Mouse (Mus musculus) Muller cell, postnatal 12 days (primary cell): ENCODE measurements around the gene Ctnna3.

Experiments used
- DNase-seq: peaks from one replicate; pipeline ENCODE4 v3.0.0-alpha.2; 2015; ENCODE audit errors: inconsistent ontology term

Ctnna3 gene

GRCm38 (mm10) chr10:63488346-63488745, 58.4 kb downstream of the Ctnna3 start:
- DNase-seq = no peak

GRCm38 (mm10) chr10:63523956-63524355, 94.1 kb downstream of the Ctnna3 start:
- DNase-seq = no peak

DNA sequence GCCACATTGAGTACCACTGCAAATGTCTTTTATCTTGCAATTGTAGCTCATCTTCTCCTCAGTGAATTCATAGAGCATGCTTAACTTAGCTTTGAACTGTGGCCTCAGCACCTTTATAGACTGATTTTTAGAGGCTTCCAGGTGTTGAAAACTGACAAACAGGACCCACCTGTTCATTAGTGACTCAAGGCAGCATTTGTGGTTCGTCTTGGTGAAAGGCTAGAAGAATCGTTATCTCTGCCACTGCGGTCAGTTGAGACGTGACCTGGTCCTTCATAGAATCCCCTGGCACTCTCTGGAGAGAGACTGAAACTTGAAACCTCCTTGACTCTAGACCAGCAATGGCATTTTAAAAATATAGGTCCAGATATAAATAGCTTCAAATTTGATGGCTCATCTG, 96.1 kb downstream of the Ctnna3 start:
- DNase-seq = no peak

DNA sequence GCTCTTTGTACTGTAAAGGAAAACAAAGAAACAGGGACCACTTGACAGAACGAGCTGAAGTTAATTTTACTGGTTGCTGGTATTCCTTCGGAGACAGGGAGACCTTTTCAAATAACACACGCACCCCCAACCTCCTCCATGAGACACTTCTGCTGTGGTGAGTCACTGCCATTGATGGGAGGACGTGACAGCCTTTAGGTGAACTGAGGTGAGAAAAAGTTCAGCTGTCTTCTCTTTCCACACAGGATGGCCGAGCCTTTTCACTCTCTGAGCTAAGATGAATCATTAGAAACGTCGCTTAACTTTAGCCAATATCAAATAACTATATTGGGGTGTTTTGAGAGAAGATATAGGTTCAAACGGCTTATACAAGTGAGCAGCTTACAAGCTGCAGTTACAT, 102.5 kb downstream of the Ctnna3 start:
- DNase-seq = no peak

- peak; percentile 96 for DNase-seq
Observed at GRCm38 (mm10) chr10:63541754-63542153, 111.9 kb downstream of the Ctnna3 start.

DNA sequence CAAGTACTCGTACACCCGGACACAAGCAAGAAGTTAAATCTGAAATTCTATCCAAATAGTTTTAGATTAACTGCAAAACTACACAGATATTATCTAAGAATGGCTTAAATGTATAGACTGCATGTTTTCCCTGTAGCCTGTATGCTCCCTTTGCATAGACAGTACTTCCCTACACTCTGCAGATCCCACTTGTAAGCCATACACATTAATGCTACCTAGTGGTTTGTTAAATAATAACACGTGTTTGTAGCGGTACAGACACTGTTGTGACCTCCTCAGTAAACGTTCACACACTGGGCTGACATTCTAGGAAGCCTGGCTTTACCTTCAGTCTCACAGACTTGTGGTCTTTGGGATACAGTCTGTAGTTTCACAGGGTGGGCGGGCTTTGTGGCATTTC, 112.6 kb downstream of the Ctnna3 start:
- no peak for DNase-seq

- no peak for DNase-seq
Observed at GRCm38 (mm10) chr10:63566691-63567090, 136.8 kb downstream of the Ctnna3 start.

DNA sequence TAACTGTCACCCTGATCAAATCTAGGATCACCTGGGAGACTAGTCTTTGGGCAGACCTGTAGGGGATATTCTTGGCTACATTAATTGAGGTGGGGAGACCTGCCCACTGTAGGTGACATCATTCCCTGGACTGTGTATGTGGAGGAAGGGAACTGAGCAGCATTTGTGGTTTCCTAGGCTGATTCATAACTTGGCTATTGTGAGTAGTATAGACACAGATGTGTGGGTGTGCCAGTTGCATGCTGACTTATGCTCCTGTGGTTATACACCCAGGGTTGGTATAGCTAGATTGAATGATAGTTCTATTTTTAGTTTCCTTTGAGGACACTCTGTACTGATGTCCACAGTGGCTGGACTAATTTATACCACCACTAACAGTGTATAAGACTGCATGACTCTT, 141.7 kb downstream of the Ctnna3 start:
- peak; percentile 2 for DNase-seq

GRCm38 (mm10) chr10:63572866-63573265, 143.0 kb downstream of the Ctnna3 start:
- no peak for DNase-seq

DNA sequence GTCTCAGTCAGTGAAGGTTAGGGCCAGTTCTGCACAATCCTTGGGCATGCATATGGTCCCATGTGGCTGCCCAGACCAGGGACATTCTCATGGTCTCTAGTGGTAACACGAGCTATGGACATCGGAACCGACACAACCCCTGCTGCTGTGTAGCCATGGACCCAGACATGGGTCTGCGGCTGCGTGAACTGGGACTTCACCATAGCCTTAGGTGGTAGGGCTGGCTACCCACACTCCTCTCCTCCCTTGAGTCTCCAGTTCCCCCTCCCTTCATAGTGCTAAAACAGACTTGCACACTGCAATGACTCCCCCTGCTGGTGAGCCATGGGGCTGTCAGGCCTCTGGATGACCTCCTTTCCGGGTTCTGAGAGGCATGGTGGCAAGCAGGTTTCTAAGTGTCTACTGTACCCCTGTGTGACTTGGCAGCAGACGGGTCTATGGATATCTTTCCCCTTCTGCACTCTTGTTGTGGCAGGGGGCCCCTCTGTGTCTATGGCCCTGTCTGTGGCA, 144.3 kb downstream of the Ctnna3 start:
- DNase-seq = peak; percentile 6

GRCm38 (mm10) chr10:63582608-63583007, 152.7 kb downstream of the Ctnna3 start:
- peak; percentile 52 for DNase-seq

GRCm38 (mm10) chr10:63583798-63584374, 154.0 kb downstream of the Ctnna3 start:
- no peak for DNase-seq

DNA sequence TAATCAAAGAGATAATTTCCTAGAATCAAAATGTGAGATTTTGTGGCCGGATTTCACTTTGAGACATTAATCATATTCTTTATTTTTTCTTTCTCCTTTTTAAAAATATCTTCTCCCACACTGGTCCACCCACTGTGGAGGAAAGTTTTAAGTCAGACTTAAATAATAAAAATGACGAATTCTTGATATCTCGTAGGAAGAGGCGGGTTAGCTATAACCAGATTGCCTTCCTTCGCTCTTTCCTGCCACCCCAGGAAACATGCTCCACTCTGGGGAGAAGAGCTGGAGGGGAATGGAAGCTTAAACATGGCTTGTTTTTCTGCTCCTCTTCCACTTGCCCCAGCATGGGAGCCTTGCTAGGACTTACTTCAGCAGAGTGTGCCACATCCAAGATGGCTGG, 169.5 kb downstream of the Ctnna3 start:
- DNase-seq = no peak

GRCm38 (mm10) chr10:63601206-63601605, 171.3 kb downstream of the Ctnna3 start:
- DNase-seq = no peak

DNA sequence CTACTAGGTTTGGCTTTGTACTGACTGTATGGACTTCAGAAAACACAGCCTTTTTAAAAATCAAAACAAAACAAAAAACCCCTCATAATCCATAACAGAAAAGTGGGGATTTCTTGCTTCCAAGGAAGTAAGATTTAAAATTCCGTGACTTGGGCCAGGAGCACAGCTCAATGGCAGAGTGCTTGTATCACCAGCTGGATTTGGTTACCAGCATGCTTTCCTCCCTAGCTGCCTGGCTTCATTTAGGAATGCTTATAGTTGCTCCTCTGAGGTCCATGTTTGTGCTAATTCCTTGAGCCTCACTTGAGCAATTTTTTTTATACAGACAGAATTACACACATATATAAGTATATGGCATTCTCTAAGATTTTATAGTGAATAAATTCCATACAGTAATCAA, 198.6 kb downstream of the Ctnna3 start:
- no peak for DNase-seq

- DNase-seq = no peak
Observed at GRCm38 (mm10) chr10:63633915-63634314, 204.0 kb downstream of the Ctnna3 start.

DNA sequence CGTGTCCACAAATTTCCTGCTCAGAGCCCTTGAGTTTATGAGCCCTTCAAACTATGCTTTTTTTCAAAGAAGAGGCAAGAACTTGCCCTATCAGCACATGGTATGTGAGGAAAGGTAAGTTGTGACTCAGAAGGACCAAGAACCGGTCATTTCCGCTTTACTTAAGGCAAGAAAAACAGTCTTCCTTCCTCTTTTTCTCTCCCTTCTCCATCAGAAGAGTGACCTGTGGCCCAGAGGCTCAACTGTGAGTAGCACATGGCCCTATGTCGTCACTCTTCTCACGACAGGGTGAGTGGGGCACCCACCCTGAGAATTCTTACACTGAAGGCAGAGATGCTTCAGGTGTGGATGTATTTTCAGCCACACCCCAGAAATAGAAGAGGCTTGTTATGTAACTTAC, 208.1 kb downstream of the Ctnna3 start:
- DNase-seq = no peak

GRCm38 (mm10) chr10:63647300-63647699, 217.4 kb downstream of the Ctnna3 start:
- DNase-seq = no peak

- DNase-seq = no peak
Observed at GRCm38 (mm10) chr10:63650307-63650706, 220.4 kb downstream of the Ctnna3 start.

GRCm38 (mm10) chr10:63652887-63653286, 223.0 kb downstream of the Ctnna3 start:
- peak; percentile 7 for DNase-seq

DNA sequence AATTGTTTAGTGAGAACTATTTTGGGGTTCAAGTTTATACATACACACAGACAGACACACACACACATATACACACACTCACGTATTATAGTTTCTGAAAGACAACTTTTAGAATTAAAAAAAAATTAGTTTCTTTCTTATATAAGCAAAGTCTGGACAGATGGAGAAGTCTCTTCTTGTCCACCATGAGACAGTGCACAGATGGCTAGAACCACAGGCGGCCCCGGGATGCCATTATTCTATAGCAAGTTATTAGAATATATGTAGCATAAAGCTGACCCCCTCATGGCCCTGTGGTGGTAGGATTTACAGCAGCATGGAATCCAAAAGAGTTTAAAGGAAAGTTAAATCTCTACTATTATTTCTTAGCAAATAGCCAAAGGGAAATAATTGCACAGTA, 223.7 kb downstream of the Ctnna3 start:
- no peak for DNase-seq

DNA sequence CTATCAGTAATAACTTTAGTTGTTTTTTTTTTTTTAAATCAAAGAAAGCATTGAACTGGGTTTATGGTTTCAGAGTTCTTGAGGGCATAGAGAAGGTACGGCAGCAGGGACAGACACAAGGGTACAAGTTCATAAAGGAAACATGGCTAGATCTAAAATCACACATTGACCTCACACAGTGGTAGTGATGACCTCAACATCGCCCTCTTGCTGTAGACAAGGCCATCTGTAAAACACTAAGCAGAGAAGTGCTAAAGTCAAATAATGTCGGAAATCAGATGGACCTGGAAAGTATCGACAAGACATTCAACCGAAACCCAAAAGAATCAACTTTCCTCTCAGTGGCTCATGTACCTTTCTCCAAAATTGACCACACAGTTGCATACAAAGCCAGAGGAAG, 224.7 kb downstream of the Ctnna3 start:
- DNase-seq = no peak

DNA sequence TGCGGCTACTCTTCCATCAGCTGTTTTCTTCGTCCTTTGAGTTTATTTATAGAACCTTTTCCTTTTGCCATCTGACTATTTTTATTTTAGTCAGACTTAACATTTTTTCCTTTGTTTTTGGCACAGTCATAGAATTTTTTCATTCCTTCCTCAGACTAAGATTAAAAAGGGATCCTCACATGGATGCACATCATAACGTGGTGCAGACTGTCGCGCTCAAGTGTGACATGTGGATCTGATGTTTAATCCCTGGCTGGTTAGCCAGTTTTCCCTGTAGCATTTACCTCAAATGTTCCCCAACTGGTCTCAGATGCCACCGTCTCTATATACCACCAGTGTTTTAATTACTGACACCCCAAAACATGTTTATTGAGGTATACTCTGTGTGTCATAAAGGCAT, 246.4 kb downstream of the Ctnna3 start:
- no peak for DNase-seq

GRCm38 (mm10) chr10:63689233-63689632, 259.3 kb downstream of the Ctnna3 start:
- no peak for DNase-seq
